Mouse (Mus musculus) layer of hippocampus, postnatal 10 days (tissue): ENCODE measurements around the gene Bcas1. TPM values are rescaled to one million over a fixed set of nuclear protein-coding genes. Genes with fewer than 3 reads are reported as not detected.

ENCODE experiments used
- DNase-seq, 2 experiments: peaks; one replicate each; pipeline ENCODE4 v3.0.0; 2021; ENCODE audit warnings: low spot score in 2 of 2
- total RNA-seq, 2 experiments: library from RNA; stranded (reverse); gene quantifications; 2 replicates each; pipeline ENCODE4 v1.2.3; 2021

Gene Bcas1
- total RNA-seq, 2 experiments from 2014 or later: 54.6 to 67.1 TPM

DNA sequence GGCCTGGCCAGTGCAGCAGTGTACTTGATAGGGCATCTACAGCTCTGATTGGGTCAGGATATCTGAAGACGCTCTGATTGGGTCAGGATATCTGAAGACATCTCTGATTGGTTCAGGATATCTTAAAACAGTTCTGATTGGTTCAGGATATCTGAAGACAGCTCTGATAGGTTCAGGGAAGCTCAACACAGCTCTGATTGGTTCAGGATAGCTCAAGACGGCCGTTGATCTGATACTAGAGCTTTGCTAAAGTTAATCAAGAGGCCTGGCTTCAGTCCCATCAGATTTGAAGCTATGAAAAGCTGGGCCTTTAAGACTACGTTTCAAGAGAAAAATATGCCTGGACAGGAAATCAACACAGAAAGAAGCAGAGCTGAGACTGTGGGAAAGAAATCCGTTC lies 77.9 kb downstream of the Bcas1 start:
- DNase-seq: no peak

DNA sequence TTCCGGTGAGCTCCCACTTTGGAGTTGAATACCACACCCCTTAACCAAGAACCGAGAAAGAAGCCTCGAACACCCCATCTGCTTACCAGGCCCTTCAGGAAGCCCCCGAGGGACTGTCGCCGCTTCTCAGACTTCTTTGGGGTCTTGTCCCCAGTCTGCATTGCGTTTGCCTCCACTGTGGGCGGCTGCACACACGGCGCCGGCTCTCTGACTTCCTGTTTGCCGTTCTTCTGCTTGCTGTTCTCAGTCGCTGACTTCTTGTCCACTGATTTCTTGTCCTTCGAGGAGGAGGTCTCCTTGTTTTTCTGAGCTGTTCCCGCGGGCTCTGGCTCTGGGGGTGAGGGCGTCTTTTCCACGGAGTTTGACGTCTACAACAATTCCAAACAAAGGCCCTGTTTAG lies 78.5 kb downstream of the Bcas1 start:
- DNase-seq: no peak

DNA sequence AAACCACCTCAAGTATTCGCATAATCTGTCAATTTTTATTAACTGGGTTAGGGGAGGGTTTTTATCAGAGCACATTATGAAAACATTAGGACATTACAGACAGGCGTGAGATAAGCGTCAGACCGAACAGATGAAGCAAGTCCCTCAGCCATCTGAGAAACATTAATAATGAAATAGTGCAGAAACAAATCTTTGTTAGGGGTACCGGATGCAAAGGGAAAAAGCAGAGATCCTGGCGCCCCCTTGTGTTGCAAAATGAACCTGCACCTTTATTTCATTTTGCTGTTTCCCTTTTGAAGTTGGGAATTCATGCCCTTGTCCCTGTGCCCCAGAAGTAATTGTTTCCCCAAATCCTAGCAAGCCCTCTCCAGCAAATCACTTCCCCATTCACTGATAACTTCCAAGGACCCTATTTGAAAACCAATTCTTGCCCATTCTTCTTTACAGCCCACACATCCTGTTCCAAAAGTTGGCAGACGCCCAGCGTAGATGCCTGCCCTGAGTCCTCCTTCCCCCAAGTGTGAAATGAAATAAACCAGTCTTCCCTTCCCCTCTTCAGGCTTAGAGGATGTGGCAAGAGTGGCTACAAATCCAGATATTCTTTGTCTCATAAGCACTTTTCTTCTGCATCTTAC lies 80.4 kb downstream of the Bcas1 start:
- DNase-seq: peak; percentile 80 to 81

DNA sequence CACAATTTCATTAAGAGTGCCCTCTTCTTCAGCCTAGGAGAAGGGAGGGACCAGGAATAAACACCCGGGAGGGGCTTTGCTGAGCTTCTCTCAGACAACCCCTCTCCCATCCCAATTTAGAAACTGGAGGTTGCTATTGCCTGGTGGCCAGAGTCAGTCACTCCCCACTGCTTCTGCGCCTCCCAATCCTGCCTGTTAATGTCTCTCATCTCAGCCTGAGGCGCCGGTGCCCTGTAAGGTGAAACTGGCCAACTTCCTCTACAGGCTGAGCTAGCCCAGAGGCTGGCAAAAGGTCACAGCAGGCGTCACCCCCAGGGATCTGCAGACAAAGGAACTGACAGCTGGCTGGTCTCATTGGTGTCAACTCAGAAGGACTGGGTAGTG lies 82.2 kb downstream of the Bcas1 start:
- DNase-seq: no peak

GRCm38 (mm10) chr2:170344502-170345409 lies 82.9 kb downstream of the Bcas1 start:
- DNase-seq: no peak

GRCm38 (mm10) chr2:170343819-170344317 lies 83.8 kb downstream of the Bcas1 start:
- no peak for DNase-seq

GRCm38 (mm10) chr2:170343133-170343818 lies 84.4 kb downstream of the Bcas1 start:
- peak; percentile 74 to 81 for DNase-seq

DNA sequence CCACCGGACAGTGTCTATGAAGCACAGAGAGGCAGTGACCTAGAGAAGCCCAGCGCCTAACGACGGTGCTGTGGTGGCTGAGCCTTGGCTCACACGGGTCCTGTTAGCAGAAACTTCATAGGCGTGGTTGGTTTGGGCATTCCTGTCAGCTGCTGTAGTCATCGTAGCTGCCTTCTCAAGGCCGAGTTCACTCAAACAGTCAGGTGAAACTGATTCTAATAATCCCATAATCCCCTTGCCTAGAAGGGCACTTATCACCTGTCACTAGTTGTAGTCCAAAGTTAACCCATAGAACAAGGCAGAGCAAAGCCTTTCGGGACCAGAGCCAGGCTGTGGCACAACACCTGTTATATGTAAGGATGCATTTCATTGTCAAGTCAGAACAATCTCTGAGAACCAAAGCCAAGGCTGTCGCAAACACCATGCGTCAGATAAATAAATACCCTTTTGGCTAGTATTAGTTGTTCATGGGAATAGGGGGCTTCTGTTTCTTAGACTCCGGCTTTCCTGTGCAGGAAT lies 85.3 kb downstream of the Bcas1 start:
- no peak for DNase-seq

DNA sequence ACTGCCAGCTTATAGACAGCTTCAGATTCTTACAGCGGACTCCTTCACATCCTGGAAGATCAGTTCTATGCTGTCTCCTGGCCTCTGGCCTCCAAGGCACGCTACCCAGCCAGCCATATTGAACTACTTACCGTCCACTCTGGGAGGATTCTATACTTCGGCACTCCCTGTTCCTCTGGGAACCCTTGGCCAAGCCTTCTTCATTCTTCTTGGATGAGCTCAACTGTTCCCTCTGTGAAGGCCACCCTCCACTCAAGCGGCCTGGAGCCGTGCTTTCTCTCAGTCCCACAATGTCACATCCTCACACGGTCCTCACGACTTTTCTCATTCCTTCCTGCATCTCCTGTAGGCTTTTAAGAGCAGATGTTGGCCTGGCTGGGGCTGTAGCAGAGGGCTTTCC lies 86.5 kb downstream of the Bcas1 start:
- no peak for DNase-seq

DNA sequence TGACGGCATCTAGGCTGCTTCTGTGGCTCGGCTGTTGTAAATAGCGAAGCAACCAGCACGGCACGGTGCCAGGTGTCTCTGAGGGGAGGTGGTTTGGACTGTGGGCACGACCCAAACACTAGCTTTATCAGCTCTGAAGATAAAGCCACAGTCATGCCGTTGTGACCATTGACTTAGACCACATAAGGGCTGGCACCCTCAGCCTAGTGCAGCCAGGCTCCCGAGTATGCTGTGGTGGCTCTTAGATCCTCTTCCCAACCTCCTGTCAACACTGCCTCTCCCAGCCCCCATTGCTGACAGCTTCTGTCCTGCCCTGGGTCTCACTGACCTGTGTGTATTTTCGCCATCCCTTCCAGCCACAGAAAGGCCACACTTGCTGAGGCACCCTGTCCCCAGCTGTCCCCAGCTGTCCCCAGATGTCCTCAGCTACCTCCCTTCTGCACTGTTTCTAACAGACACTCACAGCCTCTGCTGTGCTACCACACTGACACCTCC lies 91.3 kb downstream of the Bcas1 start:
- DNase-seq: no peak

DNA sequence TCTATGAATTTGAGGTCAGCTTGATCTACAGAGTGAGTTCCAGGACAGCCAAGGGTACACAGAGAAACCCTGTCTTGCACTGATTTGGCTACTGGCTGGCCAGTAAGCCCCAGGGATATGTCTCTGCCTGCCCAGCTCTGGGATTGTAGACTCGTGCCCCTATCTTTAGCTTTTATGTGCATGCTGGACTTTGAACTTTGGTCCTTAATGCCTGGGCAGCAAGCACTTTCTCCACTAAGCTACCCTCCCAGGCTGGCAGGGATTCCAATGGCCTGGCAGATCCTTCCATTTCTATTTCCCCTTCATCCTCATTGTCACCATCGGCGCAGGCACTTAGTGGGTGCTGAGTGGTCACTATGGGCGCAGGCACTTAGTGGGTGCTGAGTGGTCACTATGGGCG lies 92.5 kb downstream of the Bcas1 start:
- DNase-seq: no peak

DNA sequence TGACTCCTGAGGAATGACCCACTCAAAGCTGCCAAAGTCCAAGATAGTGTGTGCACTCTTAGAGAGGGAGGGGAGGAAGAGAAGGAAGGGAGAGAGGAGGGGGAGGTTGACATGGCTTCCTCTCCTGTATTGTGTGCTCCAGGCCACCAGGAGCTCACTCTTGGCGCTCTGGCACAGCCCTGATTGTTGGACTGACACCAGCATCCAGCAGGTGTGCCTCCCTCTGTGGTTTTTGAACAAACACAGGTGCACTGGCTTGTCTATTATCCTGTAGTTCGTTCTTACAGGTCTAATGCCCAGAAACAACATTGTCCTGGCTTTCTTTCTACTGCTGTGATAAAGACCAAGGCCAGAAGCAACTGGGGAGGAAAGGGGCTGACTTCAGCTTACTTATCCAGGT lies 95.8 kb downstream of the Bcas1 start:
- no peak for DNase-seq

GRCm38 (mm10) chr2:170330466-170330865 lies 97.2 kb downstream of the Bcas1 start:
- DNase-seq: no peak

DNA sequence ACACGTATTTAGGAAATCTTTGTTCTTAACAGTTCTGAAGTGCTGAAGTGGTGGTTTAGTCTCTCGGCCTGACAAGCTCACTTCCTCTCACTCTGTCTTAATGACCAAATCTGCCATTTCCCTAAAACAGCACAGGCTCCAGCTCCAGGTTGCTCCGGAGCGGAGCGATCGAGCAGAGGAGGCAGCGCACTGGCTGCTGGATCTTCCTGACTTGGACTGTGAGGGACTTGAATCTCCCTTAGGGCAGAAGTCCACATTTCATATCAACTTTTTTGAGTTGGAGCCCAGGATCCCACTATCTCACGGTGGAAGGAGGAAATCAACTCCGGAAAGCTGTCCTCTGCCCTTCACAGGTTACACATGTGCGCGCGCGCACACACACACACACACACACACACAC lies 97.7 kb downstream of the Bcas1 start:
- no peak for DNase-seq

- DNase-seq: peak in 1 of 2 experiments; percentile 52
Observed at GRCm38 (mm10) chr2:170323925-170324347, 103.7 kb downstream of the Bcas1 start.

- no peak for DNase-seq
Observed at GRCm38 (mm10) chr2:170322013-170322414, 105.6 kb downstream of the Bcas1 start.

DNA sequence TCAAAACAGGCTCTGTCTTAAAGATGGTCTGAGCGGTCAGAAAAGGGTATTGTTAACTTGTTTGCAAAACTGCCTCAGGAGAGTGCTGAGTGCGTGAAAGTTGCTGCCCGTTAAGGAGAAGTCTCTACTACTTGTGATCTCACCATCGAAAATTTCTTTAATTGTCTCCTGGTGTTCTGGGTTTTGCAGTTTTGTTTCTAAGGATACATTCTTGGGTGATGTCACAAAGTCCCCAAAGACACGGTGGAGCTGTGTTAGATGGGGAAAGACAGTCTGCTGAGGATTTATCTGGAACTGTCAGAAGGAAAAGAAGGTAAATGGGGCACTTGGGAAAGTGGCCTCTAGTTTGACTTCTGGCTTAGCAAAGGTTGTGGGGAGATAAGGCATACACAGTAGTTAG lies 106.1 kb downstream of the Bcas1 start:
- no peak for DNase-seq

GRCm38 (mm10) chr2:170319533-170320463 lies 107.8 kb downstream of the Bcas1 start:
- DNase-seq: no peak

- DNase-seq: peak; percentile 88 to 89
Observed at GRCm38 (mm10) chr2:170318713-170319532, 108.7 kb downstream of the Bcas1 start.
